Mouse (Mus musculus): ENCODE results near the gene Fsip1. TPM values are rescaled to one million over a fixed set of nuclear protein-coding genes. Genes with fewer than 3 reads are reported as not detected.

Gene Fsip1
- 2.5 TPM in 2 replicates for polyA plus RNA-seq (2014; fragmentation: Nextera tagmentation; extraction: Ambion mirVana)

- no peaks in the 10 kb centered on the region for H3K36me3 ChIP-seq (replicated peaks; ENCODE audit: control insufficient read depth, insufficient read depth)
- no peaks in the 10 kb centered on the region for H3K9me3 ChIP-seq (ENCODE audit: control insufficient read depth, low read length)
- peaks cover 10% of the 10 kb centered on the region for H3K4me1 ChIP-seq (replicated peaks; ENCODE audit: control insufficient read depth, insufficient read depth, low read length)
- no peaks in the 10 kb centered on the region for H3K27me3 ChIP-seq (ENCODE audit: control insufficient read depth, insufficient read depth, low read length)
- H3K4me3 ChIP-seq (replicated peaks; ENCODE audit: low read length) = peak within 1 kb of the TSS; percentile 38
- ATAC-seq (ENCODE audit: low FRiP score) = peak; percentile 85
- H3K9ac ChIP-seq = peak within 1 kb of the TSS; percentile 29; the same call in 1 of the 2 replicates
- H3K27ac ChIP-seq = 0 out of 2 replicates have a peak within 1 kb of the TSS, but pooled peaks have one; percentile 15
- 1% methylated on average over 25 of the region's 25 CpGs for WGBS
- DNase-seq (ENCODE audit: low spot score) = peak; percentile 82
- H3K4me2 ChIP-seq (replicated peaks) = peak within 1 kb of the TSS; percentile 60
Observed at GRCm38 (mm10) chr2:118256621-118257053, at the start of gene Fsip1. TSS of gene Fsip1 (minus strand) at chr2:118256966.

- ATAC-seq (ENCODE audit: low FRiP score) (no peak), DNase-seq (ENCODE audit: low spot score) (no peak)
- Histone ChIP-seq H3K4me2 (replicated peaks) (no peak overlapping the region), H3K36me3 (replicated peaks; ENCODE audit: control insufficient read depth, insufficient read depth) (no peaks in the 10 kb centered on the region), H3K4me1 (replicated peaks; ENCODE audit: control insufficient read depth, insufficient read depth, low read length) (no peaks in the 10 kb centered on the region), H3K9me3 (ENCODE audit: control insufficient read depth, low read length) (no peaks in the 10 kb centered on the region), H3K9ac (no peak overlapping the region), H3K27me3 (ENCODE audit: control insufficient read depth, insufficient read depth, low read length) (no peaks in the 10 kb centered on the region), H3K4me3 (replicated peaks; ENCODE audit: low read length) (no peak overlapping the region), H3K27ac (no peak overlapping the region)
- 40% methylated on average over 3 of the region's 3 CpGs for WGBS
Observed at GRCm38 (mm10) chr2:118306522-118306895, 49.7 kb upstream of the Fsip1 start.

- 80% methylated on average over 7 of the region's 7 CpGs for WGBS
Observed at GRCm38 (mm10) chr2:118305827-118306521, 49.2 kb upstream of the Fsip1 start.

GRCm38 (mm10) chr2:118303456-118303855, 46.7 kb upstream of the Fsip1 start:
- DNase-seq (ENCODE audit: low spot score) = no peak
- no peak for ATAC-seq (ENCODE audit: low FRiP score)
- Histone ChIP-seq H3K27ac (no peak overlapping the region), H3K27me3 (ENCODE audit: control insufficient read depth, insufficient read depth, low read length) (no peaks in the 10 kb centered on the region), H3K9ac (no peak overlapping the region), H3K9me3 (ENCODE audit: control insufficient read depth, low read length) (no peaks in the 10 kb centered on the region), H3K4me2 (replicated peaks) (no peak overlapping the region), H3K4me1 (replicated peaks; ENCODE audit: control insufficient read depth, insufficient read depth, low read length) (0 out of 2 replicates have a peak, but pooled peaks cover 2% of the 10 kb centered on the region), H3K36me3 (replicated peaks; ENCODE audit: control insufficient read depth, insufficient read depth) (no peaks in the 10 kb centered on the region), H3K4me3 (replicated peaks; ENCODE audit: low read length) (no peak overlapping the region)
- WGBS = 86% methylated on average over 4 of the region's 4 CpGs

More at GRCm38 (mm10) chr2:118305827-118306521, 49.2 kb upstream of the Fsip1 start:
- Histone ChIP-seq H3K9ac (no peak overlapping the region), H3K4me2 (replicated peaks) (no peak overlapping the region), H3K36me3 (replicated peaks; ENCODE audit: control insufficient read depth, insufficient read depth) (no peaks in the 10 kb centered on the region), H3K4me1 (replicated peaks; ENCODE audit: control insufficient read depth, insufficient read depth, low read length) (no peaks in the 10 kb centered on the region), H3K4me3 (replicated peaks; ENCODE audit: low read length) (no peak overlapping the region), H3K27ac (no peak overlapping the region), H3K9me3 (ENCODE audit: control insufficient read depth, low read length) (no peaks in the 10 kb centered on the region), H3K27me3 (ENCODE audit: control insufficient read depth, insufficient read depth, low read length) (no peaks in the 10 kb centered on the region)
- ATAC-seq (ENCODE audit: low FRiP score) (no peak), DNase-seq (ENCODE audit: low spot score) (no peak)

- H3K4me2 ChIP-seq (replicated peaks) = no peak overlapping the region
- 83% methylated on average over 2 of the region's 2 CpGs for WGBS
- DNase-seq (ENCODE audit: low spot score) (no peak), ATAC-seq (ENCODE audit: low FRiP score) (no peak)
- H3K9ac ChIP-seq = no peak overlapping the region
- H3K4me3 ChIP-seq (replicated peaks; ENCODE audit: low read length) = no peak overlapping the region
- no peak overlapping the region for H3K27ac ChIP-seq
- no peaks in the 10 kb centered on the region for H3K36me3 ChIP-seq (replicated peaks; ENCODE audit: control insufficient read depth, insufficient read depth)
- H3K4me1 ChIP-seq (replicated peaks; ENCODE audit: control insufficient read depth, insufficient read depth, low read length) = 0 out of 2 replicates have a peak, but pooled peaks cover 4% of the 10 kb centered on the region
- no peaks in the 10 kb centered on the region for H3K27me3 ChIP-seq (ENCODE audit: control insufficient read depth, insufficient read depth, low read length)
- H3K9me3 ChIP-seq (ENCODE audit: control insufficient read depth, low read length) = no peaks in the 10 kb centered on the region
Observed at GRCm38 (mm10) chr2:118301656-118302055, 44.9 kb upstream of the Fsip1 start.

- Histone ChIP-seq H3K9ac (no peak overlapping the region), H3K27me3 (ENCODE audit: control insufficient read depth, insufficient read depth, low read length) (no peaks in the 10 kb centered on the region), H3K4me3 (replicated peaks; ENCODE audit: low read length) (no peak overlapping the region), H3K4me1 (replicated peaks; ENCODE audit: control insufficient read depth, insufficient read depth, low read length) (0 out of 2 replicates have a peak, but pooled peaks cover 4% of the 10 kb centered on the region), H3K4me2 (replicated peaks) (no peak overlapping the region), H3K27ac (no peak overlapping the region), H3K9me3 (ENCODE audit: control insufficient read depth, low read length) (no peaks in the 10 kb centered on the region), H3K36me3 (replicated peaks; ENCODE audit: control insufficient read depth, insufficient read depth) (no peaks in the 10 kb centered on the region)
- DNase-seq (ENCODE audit: low spot score) (no peak), ATAC-seq (ENCODE audit: low FRiP score) (no peak)
- WGBS = 66% methylated on average over 8 of the region's 8 CpGs
Observed at GRCm38 (mm10) chr2:118301041-118301545, 44.3 kb upstream of the Fsip1 start.

- ATAC-seq (ENCODE audit: low FRiP score) = no peak
- Histone ChIP-seq H3K9me3 (ENCODE audit: control insufficient read depth, low read length) (no peaks in the 10 kb centered on the region), H3K4me1 (replicated peaks; ENCODE audit: control insufficient read depth, insufficient read depth, low read length) (peaks cover 4% of the 10 kb centered on the region; the same call in 1 of the 2 replicates), H3K9ac (no peak overlapping the region), H3K27me3 (ENCODE audit: control insufficient read depth, insufficient read depth, low read length) (no peaks in the 10 kb centered on the region), H3K36me3 (replicated peaks; ENCODE audit: control insufficient read depth, insufficient read depth) (no peaks in the 10 kb centered on the region), H3K4me3 (replicated peaks; ENCODE audit: low read length) (no peak overlapping the region), H3K4me2 (replicated peaks) (no peak overlapping the region), H3K27ac (no peak overlapping the region)
- 94% methylated on average over 2 of the region's 2 CpGs for WGBS
- DNase-seq (ENCODE audit: low spot score) = no peak
Observed at GRCm38 (mm10) chr2:118299981-118300380, 43.2 kb upstream of the Fsip1 start.

GRCm38 (mm10) chr2:118298601-118299000, 41.8 kb upstream of the Fsip1 start:
- H3K4me3 ChIP-seq (replicated peaks; ENCODE audit: low read length) = no peak overlapping the region
- DNase-seq (ENCODE audit: low spot score) = no peak
- no peak overlapping the region for H3K27ac ChIP-seq
- peaks cover 4% of the 10 kb centered on the region; the same call in 1 of the 2 replicates for H3K4me1 ChIP-seq (replicated peaks; ENCODE audit: control insufficient read depth, insufficient read depth, low read length)
- no peaks in the 10 kb centered on the region for H3K9me3 ChIP-seq (ENCODE audit: control insufficient read depth, low read length)
- H3K4me2 ChIP-seq (replicated peaks) = no peak overlapping the region
- WGBS = 53% methylated on average over 4 of the region's 4 CpGs
- ATAC-seq (ENCODE audit: low FRiP score) = no peak
- H3K36me3 ChIP-seq (replicated peaks; ENCODE audit: control insufficient read depth, insufficient read depth) = no peaks in the 10 kb centered on the region
- H3K9ac ChIP-seq = no peak overlapping the region
- H3K27me3 ChIP-seq (ENCODE audit: control insufficient read depth, insufficient read depth, low read length) = no peaks in the 10 kb centered on the region

- 83% methylated on average over 2 of the region's 2 CpGs for WGBS
- no peak for DNase-seq (ENCODE audit: low spot score)
- Histone ChIP-seq H3K4me2 (replicated peaks) (no peak overlapping the region), H3K9me3 (ENCODE audit: control insufficient read depth, low read length) (no peaks in the 10 kb centered on the region), H3K4me3 (replicated peaks; ENCODE audit: low read length) (no peak overlapping the region), H3K27ac (no peak overlapping the region), H3K9ac (no peak overlapping the region), H3K27me3 (ENCODE audit: control insufficient read depth, insufficient read depth, low read length) (no peaks in the 10 kb centered on the region), H3K4me1 (replicated peaks; ENCODE audit: control insufficient read depth, insufficient read depth, low read length) (peaks cover 4% of the 10 kb centered on the region; the same call in 1 of the 2 replicates), H3K36me3 (replicated peaks; ENCODE audit: control insufficient read depth, insufficient read depth) (no peaks in the 10 kb centered on the region)
- no peak for ATAC-seq (ENCODE audit: low FRiP score)
Observed at GRCm38 (mm10) chr2:118297966-118298365, 41.2 kb upstream of the Fsip1 start.
